Mouse (Mus musculus) bone marrow macrophage, adult 2 months (primary cell): ENCODE measurements around the gene Borcs7.

ENCODE experiments used
- CTCF ChIP-seq: IDR thresholded peaks from 2 replicates; pipeline ENCODE4 v1.5.1; 2012; ENCODE audit warnings: low read depth, mild to moderate bottlenecking, low read length, moderate library complexity
- POLR2A ChIP-seq: IDR thresholded peaks from 2 replicates; pipeline ENCODE4 v1.6.1; 2012; ENCODE audit warnings: mild to moderate bottlenecking, low read depth, low read length, borderline replicate concordance

DNA sequence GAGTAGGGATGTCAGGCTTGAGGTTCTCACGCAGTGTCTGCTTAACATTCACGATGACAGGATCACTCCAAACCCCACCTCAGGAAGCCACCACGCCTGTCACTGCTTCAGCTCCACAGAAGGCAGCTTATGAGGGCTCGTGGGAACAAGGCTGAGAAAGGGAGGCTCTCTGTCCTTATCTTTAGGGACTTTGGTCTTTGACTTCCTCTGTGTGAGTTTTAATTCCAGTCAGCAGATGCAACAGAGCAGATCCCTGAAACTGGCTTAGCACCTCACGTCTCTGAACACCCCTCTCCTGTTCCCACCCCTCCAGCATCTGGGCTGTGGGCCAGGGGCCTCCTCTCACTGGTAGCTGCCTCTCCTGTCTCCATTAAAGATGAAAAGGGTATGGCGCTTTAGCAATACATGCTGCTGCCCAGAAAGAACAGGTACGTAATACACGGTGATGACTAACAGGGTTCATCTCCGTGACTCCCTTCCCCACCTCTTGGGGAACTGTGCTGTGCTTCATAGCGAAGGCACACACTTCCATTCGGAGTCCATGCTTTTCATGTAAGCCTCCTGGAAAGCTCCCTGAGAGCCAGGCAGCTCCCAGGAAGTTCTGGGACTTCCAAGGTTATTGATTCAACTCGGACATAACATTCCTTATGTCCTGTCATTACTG is 9.9 kb upstream of the Borcs7 start:
- TF ChIP-seq POLR2A (no peak), CTCF (no peak)
